Mouse (Mus musculus): ENCODE results near the gene Prrg4. TPM values are rescaled to one million over a fixed set of nuclear protein-coding genes. Genes with fewer than 3 reads are reported as not detected.
"Not testable (repeated sequence)": the region's sequence is repeated elsewhere in the genome, so short reads cannot be mapped to it uniquely, and the experiment has no call there.

Prrg4 gene
- total and polyA plus RNA-seq, 3 experiments: 13.9 to 24.4 (median 21.0) TPM

DNA sequence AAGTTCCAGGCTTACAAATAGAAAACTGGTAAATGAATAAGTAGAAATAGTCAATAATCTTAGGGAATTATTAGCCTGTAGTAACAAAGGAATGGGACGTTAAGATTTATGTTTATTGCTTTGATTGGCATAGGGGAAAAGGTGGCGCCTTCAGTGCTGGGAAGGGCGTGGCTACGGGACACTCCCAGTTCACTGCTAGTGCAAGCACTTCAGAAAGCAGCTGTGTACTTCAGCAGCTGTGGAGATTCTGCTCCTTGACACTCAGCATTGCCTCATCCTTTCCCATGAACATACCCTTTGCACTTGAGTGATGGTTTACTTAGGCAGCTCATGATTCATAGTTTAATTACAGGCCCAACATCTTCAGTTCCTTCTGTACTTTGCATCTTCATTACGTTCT, 9.4 kb upstream of the Prrg4 start:
- Histone ChIP-seq H3K79me2 (replicated peaks; ENCODE audit: control insufficient read depth, extremely low read depth, insufficient read depth, poor library complexity, severe bottlenecking) (no peaks in the 10 kb centered on the region), H3K9me3 (replicated peaks; ENCODE audit: low read length) (no peaks in the 10 kb centered on the region), H3K27me3 (replicated peaks) (no peaks in the 10 kb centered on the region), H3K4me2 (ENCODE audit: insufficient read depth, low read depth, poor library complexity, severe bottlenecking) (no peak overlapping the region), H3K4me1 (ENCODE audit: control insufficient read depth in 1 of 2, insufficient read depth in 2 of 2) (peaks cover 2 to 9% of the 10 kb centered on the region in 2 experiments; a peak in 2 of 4 replicates), H3K36me3 (replicated peaks in 1 of 2; ENCODE audit: control insufficient read depth in 1 of 2, insufficient read depth in 1 of 2, low read length in 1 of 2) (no peaks in the 10 kb centered on the region), H3K27ac (ENCODE audit: insufficient read depth, low read depth) (no peak overlapping the region), H3K4me3 (replicated peaks in 1 of 3; ENCODE audit: low read depth in 2 of 3, low read length in 2 of 3, poor library complexity in 1 of 3) (no peak overlapping the region), H3K9ac (ENCODE audit: insufficient read depth, low read depth) (no peak overlapping the region)
- TF ChIP-seq MAZ (IDR thresholded peaks at IDR 0.05; ENCODE audit: low read depth, low read length): no peak
- no peak for TF ChIP-seq UBTF (IDR thresholded peaks at IDR 0.05; ENCODE audit: low read depth, low read length)
- no peak for TF ChIP-seq ELF1 (IDR thresholded peaks at IDR 0.05; ENCODE audit: low read depth, low read length)
- TF ChIP-seq PAX5 (IDR thresholded peaks at IDR 0.05; ENCODE audit: low read length): no peak
- TF ChIP-seq BHLHE40 (IDR thresholded peaks at IDR 0.05; ENCODE audit: low read depth, low read length): no peak
- TF ChIP-seq ZMIZ1 (IDR thresholded peaks at IDR 0.05; ENCODE audit: low read depth, low read length): no peak
- TF ChIP-seq CHD1 (IDR thresholded peaks at IDR 0.05; ENCODE audit: low read depth, low read length): no peak
- TF ChIP-seq RCOR1 (conservative IDR thresholded peaks at IDR 0.05; ENCODE audit: low read depth, low read length): no peak
- no peak for TF ChIP-seq POLR2AphosphoS2 (IDR thresholded peaks at IDR 0.05; ENCODE audit: low read depth, low read length)
- no peak for TF ChIP-seq ZC3H11A (IDR thresholded peaks at IDR 0.05; ENCODE audit: low read depth, low read length)
- TF ChIP-seq USF1 (IDR thresholded peaks at IDR 0.05; ENCODE audit: low read depth, low read length): no peak
- no peak for TF ChIP-seq USF2 (conservative IDR thresholded peaks at IDR 0.05; ENCODE audit: low read depth, low read length)
- no peak for TF ChIP-seq IRF4 (IDR thresholded peaks at IDR 0.05; ENCODE audit: low read depth, low read length)
- TF ChIP-seq POLR2A (IDR thresholded peaks at IDR 0.05; ENCODE audit: low read depth, low read length): no peak
- no peak for TF ChIP-seq GABPA (IDR thresholded peaks at IDR 0.05; ENCODE audit: insufficient replicate concordance, low read depth, low read length)
- TF ChIP-seq MEF2A (IDR thresholded peaks at IDR 0.05; ENCODE audit: borderline replicate concordance, low read depth, low read length): no peak
- no peak for TF ChIP-seq NRF1 (IDR thresholded peaks at IDR 0.05; ENCODE audit: low read depth, low read length)
- no peak for TF ChIP-seq MAFK (IDR thresholded peaks at IDR 0.05; ENCODE audit: insufficient replicate concordance, low read length)
- no peak for TF ChIP-seq NELFE (IDR thresholded peaks at IDR 0.05; ENCODE audit: low read depth, low read length)
- TF ChIP-seq MYC (IDR thresholded peaks at IDR 0.05; ENCODE audit: low read depth, low read length): no peak
- in situ Hi-C loops (cut with MboI; ENCODE audit: low pct_ligation_motif_present, low pct_unique_long_range_greater_than_20kb, low sequenced_read_pairs): no loop called here
- dilution Hi-C loops (cut with MboI; ENCODE audit: extremely low pct_ligation_motif_present, extremely low pct_unique_long_range_greater_than_20kb, low sequenced_read_pairs): no loop called here
- DNase-seq (ENCODE audit: extremely low read depth): no peak

DNA sequence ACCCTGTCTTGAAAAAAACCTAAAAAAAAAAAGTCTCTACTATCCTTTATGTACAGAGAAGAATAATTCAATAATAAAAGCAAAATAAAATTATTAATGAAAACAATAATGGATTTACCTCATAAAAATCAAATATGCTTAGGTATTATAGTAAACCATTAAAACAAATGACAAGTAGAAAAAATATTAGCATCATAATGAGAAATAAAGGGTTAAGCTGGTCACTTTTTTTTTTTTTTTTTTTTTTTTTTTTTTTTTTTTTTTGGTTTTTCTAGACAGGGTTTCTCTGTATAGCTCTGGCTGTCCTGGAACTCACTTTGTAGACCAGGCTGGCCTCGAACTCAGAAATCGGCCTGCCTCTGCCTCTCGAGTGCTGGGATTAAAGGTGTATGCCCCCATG, 8.4 kb upstream of the Prrg4 start:
- dilution Hi-C loops (cut with MboI; ENCODE audit: extremely low pct_ligation_motif_present, extremely low pct_unique_long_range_greater_than_20kb, low sequenced_read_pairs); H3K4me1 ChIP-seq (ENCODE audit: control insufficient read depth in 1 of 2, insufficient read depth in 2 of 2); H3K4me3 ChIP-seq (replicated peaks in 1 of 3; ENCODE audit: low read depth in 2 of 3, low read length in 2 of 3, poor library complexity in 1 of 3); H3K36me3 ChIP-seq (replicated peaks in 1 of 2; ENCODE audit: control insufficient read depth in 1 of 2, insufficient read depth in 1 of 2, low read length in 1 of 2); H3K4me2 ChIP-seq (ENCODE audit: insufficient read depth, low read depth, poor library complexity, severe bottlenecking); H3K27ac ChIP-seq (ENCODE audit: insufficient read depth, low read depth); DNase-seq (ENCODE audit: extremely low read depth); H3K27me3 ChIP-seq (replicated peaks); H3K79me2 ChIP-seq (replicated peaks; ENCODE audit: control insufficient read depth, extremely low read depth, insufficient read depth, poor library complexity, severe bottlenecking); in situ Hi-C loops (cut with MboI; ENCODE audit: low pct_ligation_motif_present, low pct_unique_long_range_greater_than_20kb, low sequenced_read_pairs); H3K9me3 ChIP-seq (replicated peaks; ENCODE audit: low read length); H3K9ac ChIP-seq (ENCODE audit: insufficient read depth, low read depth): not testable (repeated sequence)
- TF ChIP-seq ZNF384 (IDR thresholded peaks at IDR 0.05; ENCODE audit: low read depth, low read length): peak; percentile 65

All from CH12.LX (cell line).